Mouse (Mus musculus) kidney, postnatal 4 days (tissue): ENCODE measurements at regions not wholly inside any gene's neighbourhood (a gene's known extent, or its start where the extent isn't known, plus 50 kb on each side); places are given as distances from the start of the nearest gene placed in this dataset.

Experiments used
- DNase-seq, 2 experiments: peaks; one replicate each; pipeline ENCODE4 v3.0.0; 2021; ENCODE audit warnings: mixed read lengths in 2 of 2

DNA sequence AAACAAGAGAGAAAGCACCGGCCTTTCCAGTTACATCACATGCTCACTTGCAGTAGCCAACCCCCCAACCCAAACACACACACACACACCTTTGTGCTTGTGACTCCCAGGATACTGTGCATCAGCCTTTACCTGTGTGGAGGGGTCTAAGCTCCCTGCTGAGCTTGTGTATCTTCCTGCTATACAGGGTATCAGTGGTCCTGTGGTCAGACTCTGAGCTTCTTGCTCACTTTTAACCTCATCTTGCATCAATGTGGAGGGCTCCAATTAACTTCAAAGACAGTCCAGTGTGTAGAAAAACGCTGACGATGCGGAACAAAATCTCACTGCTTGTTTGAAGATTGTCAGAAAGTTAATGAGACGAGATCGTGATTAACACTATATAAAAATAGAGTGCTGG, 71.4 kb upstream of the Gypa start:
- DNase-seq = peak in 1 of 2 experiments; percentile 16

DNA sequence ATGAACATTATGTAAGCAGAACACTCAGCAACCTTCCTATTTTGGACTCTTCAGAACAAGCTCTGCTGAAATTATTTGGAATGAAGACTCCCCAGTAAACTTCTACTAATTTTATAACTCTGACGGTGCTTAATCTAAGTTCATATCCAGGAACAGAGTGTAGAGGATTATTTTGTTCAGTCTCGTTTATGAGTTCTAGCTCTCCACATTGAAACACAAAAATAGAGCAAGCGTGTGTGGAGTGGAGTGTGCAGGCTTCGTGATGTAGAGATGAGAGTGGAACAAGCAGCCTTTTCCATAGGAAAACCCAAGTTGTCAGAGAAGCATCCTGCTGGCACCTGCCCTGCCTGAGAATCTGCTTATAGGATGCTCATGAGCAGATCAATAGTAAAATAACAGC, 77.5 kb upstream of the Gypa start:
- no peak for DNase-seq

DNA sequence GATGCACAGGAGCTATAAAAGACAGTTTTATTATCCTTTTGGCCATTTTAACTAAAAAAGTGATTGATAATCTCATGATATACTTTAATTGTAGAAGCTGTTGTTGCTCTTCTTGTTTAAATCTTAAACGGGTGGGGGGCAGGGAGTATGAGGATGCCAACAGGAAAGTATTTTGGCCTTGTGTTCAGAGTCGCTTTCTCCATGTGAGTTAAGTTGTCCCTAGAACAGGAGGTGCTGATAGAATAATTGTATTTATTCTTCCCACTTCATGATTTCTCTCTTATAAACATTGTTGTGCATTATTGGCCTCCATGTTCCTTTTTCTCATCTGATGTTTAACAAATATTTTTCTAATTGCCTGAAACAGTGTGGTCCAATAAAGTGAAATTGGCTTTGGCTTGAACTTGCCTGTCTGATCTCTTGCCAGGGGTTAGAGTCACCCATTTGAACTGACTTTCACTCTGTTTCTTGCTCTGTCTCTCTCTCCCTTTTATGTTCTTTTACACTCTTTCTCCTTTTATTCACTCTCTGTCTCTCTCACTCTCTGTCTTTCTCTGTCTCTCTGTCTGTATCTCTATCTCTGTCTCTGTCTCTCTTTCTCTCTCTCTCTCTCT, 93.9 kb upstream of the Gypa start:
- no peak for DNase-seq

DNA sequence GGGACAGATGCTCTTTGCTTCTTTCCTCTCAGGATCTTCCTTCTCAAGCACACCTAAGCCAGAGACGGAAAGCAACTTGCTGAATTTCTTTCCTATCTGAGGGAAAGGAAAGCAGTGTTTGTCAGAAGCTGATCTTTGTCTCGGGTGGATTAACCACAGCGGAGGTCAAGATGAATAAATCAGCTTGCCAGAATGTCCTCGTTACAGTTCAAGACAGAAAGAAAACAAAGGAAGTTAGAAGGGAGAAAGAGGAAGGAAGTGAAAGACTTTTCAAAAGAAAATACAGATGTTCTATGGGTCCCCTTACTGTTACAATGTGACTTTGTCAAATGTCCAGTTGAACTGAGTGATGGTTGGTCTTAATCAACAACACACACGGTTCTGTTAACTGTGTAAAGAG, 98.6 kb upstream of the Gypa start:
- DNase-seq = no peak

DNA sequence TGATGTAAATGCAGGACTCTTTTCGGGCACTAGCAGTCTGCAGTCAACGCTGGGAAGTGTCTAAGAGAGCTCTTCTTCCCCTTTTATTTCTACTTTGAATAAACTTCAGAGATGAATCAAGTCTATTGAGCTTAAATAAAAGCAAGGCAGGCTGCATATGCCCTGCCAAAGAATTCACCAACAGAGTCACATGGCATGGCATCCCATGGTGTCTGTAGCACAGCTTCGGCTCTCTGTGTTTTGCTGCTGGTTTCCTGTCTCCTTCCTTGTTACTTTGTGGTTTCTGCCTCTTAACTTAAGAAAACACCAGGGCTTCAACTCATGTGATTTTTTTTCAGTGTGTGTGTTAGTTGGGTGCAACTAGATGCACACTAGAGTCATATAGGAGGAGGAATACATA, 100.5 kb upstream of the Gypa start:
- DNase-seq = no peak

DNA sequence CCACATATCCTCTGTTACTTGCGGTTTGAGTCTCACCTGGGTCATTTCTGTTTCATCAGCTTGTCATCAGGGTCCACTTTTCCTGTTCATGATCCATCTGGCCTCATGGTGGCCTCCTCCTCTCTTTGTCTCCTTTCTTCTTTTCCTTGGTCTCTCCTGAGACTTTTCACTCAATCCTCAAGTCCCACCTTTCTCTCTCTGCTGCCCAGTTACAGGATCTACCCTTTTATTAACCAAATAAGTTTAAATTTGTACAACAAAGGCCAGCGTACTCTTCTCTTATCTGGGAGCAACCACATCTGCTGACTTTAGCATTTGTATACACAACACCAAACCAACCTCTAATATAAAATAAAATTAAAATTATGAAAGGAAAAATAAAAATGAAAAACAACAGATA, 124.4 kb upstream of the Gypa start:
- no peak for DNase-seq

DNA sequence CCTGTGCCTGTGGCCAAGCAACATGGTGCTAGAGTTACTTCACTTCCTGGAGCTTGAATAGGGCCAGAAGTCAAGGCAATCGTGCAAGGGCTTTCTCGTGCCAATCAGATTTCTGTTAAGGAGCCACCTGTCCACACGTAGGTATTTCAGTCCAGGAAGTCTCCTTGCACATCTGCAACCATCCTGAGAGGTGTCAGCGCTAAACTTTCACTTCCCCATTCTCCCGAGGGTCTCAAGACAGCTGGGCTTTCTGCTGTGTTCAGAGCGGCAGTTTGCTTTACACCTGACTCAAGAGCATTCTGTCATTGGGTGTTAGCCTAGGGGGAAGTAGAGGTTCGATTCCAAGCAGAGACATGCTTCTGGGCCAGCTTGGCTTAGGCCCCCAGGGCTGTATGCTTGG, 129.5 kb upstream of the Gypa start:
- no peak for DNase-seq

DNA sequence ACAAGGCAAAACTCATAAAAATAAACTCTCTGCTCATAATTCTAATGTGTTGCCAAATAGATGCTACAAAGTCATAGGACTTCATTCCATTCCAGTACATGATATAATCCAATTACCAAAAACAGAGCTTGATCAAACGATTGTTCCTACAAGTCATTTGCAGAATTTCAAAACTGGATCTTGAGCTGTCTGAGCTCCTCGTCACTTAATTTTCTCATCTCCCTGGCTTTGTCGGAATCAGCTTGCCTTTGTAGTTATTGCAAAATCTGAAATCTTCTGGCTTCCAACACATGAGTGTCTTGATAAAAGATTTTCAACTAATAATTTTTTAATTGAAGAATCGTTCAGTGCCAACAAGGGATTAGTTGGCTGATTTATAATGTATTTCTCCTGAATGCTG, 150.3 kb upstream of the Gypa start:
- no peak for DNase-seq

DNA sequence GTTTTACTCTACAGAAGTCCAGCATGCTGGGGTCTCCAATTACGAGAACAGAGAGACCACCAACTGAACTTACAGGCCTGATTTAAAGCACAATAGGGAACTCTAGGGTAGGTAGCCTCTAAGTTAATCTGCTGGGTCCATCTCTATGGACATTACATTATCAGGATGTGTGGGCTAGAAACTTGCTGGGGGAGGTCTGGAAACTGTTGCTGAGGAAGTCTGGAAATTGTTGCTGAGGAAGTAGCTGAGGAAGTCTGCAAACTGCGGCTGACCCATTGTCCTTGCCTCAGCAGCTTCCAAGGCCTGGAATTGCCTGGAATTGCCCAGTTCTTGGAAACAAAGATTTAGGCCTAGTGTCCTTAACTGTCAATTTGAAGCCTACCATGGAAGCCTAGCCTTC, 155.7 kb upstream of the Gypa start:
- no peak for DNase-seq

DNA sequence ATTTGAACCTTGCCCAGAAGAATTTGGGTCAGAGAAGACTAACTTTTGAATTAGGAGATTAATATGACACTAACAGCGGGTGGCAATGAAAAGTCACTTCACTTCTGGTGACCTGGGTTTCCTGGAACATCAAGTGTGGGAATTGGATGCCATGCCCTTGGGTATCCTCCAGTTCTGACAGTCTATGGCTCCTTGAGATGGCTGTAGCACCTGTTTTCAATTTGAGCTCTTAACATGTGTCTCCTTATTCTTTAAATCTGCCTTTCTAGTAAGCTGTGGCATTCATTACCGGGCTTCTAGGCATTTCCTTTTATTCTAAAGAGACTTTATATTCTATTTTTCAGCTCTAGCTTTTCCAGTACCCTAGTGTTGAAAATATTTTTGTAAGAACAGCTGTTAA, 164.9 kb upstream of the Gypa start:
- no peak for DNase-seq

DNA sequence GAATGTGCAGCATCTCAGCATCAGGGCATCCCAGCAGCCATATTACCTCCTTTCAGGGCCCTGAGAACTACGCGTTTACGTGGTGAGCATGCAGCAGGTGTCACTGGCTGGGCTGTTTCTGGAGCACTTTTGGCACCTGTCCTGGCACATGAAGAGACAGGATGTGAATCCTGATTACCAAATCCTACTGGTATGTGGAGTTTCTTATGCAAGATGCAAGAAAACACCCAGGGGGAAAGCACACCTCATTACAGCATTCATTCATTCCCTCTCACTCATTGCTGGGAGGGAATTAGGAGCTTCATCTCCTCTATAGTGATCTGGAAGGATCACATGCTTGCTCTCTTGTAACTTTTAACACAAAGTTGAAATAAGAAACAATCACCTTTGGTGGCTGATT, 167.7 kb upstream of the Gypa start:
- no peak for DNase-seq

DNA sequence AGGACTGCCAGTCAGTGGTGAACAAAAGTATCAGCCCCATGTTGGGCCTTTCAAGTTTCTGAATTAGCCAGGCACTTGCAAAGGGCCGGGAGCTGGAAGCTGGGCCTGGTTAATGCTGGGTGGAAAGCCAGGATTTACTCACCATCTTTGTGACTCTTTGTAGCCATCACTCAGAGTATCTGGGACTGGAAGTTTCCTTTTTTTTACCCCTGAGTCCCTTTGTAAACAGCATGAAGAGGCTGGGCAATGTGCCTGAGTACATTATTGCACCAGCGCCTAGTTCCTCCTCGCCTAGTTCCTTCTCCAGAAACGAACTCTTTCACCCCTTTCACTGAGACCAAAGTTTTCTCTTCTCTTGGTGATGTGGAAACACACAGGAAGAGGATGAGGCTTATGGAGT, 168.4 kb upstream of the Gypa start:
- no peak for DNase-seq

DNA sequence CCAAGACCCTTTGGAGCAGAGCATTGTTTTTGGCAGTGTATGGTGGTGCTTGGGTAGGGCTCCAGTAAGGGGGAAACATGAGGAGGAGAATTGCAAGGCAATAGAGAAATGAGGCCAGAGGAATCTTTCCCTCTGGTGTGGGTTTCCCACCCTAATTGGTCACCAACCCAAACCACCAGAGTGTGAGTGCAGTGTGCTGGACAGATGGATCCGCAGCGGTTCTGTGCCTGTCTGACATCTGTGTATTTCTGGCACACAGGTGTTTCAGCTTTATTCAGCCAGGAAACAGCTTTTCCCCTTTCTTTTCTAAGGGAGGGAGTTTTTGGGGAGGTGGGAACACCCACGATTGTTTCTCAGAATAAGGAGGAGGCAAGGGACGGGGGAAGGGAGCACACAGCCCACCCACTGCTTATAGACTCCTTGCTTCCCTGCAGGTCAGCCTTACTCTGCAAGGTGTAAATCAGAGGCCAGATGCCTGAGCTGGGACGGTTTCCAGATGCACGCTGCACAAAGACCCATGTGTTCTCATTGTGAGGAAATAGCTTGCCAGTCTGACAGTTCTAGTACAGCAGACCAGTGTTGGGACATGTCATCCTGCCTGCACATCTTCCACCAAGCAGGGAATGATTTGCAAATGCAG, 175.2 kb upstream of the Gypa start:
- no peak for DNase-seq

DNA sequence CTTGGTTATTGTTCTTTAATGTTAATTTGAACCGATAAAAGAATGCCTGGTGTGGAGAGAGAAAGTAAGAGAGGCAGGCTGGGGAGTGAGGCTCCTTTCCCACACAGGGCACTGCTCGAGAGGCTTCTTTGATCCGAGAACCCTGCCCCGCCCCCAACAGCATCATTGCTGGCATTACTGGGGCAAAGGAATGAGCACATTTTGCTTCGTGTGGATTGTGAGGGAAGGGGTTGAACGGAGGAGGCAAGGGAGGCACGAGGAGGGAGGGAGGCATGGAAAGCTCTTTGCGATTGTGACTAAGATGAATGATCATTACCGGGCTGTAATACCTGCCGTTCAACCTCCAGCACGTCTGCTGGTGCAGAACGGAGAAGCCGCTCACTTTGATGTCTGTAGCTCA, 178.2 kb upstream of the Gypa start:
- DNase-seq = peak; percentile 71 to 77

DNA sequence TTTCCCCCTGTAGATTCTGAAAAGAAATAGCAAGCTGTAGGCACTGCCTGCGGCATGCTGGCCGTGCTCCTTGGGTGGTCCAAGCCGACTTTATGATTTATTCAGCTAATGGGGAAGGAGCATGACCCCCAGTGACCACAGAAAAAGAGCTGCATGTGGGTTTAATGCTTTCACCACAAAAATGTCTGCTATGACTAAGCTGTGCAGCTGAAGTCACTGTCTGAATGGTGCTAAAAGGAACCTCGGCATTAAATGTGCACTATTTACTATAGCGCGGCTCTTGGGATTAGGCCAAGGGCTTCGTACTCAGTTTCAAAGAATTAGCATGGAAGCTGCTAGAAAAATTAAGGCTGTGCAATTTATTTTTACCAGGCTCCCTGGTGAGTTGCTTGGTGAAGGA, 178.8 kb upstream of the Gypa start:
- DNase-seq = peak; percentile 75 to 82

DNA sequence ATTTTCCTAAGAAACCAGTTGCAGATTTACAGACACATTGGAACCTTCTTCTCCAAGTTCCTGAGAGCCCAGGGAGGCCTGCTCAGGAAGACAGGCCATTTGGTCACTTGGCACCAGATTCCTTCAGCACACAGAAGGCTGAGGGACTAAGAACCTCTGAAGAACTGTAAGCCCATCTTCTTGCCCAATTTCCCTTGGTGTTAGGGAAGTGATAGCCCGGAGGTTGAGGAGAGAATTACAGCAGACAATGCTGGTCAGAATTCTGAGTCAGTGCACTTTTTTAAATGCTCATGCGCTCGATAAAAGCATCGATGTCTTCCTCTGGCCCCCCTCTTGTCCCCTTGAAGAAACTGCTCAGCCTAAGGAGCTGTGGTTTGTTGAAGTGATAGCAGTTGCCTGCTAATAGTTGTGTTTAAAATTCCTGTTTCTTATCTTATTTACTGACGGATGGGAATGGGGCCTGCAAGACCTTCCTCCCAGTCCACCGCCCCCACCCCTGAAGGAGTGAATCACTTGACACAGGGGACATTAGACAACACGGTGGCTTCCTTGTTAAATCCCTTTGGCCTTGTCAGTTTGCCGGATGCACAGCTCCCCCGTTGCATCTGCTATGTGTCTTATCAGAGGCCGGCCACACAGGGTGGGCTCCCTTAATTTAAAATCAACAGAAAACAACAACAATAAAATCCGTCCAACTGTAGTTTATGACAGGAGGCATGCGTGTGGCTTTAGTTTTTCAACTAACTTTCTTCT, 179.5 kb upstream of the Gypa start:
- peak; percentile 43 to 68 for DNase-seq

DNA sequence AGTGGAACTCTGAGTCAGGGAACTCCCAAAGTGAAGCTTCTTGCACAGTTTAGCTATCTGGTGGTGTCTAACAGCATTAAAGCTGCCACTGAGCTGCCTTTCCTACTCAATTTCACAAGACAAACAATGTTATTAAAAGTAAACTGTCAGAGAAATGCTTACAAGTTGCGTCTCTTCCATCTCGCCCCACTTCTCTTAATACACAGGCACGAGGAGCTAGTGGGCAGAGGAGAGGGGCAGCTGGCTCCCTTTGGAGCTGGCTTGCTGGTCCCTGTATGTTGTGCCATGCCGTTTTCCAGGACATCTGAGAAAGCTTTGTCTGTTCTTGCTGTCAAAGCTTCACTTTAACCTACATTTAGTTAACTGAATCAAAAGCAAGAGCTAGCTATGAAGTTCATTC, 185.8 kb upstream of the Gypa start:
- DNase-seq = no peak

DNA sequence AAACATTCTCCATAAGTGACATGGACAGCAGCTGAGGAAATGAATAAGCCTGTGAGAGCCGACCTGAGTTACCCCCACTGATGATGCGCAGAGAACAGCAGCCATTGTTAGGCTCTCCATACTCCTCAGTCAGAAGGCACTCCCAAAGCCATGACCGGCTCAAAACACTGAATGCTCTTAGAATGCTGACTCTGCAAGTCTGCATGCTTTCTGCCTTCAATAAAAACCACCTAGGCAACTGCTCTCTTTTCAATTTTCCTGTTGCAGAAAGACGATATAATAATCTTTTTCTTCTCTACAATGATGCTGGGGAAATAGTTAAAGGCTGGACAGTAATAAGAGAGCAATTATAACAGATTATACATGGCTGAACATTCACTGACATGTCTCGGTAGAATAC, 195.0 kb upstream of the Gypa start:
- DNase-seq = no peak

DNA sequence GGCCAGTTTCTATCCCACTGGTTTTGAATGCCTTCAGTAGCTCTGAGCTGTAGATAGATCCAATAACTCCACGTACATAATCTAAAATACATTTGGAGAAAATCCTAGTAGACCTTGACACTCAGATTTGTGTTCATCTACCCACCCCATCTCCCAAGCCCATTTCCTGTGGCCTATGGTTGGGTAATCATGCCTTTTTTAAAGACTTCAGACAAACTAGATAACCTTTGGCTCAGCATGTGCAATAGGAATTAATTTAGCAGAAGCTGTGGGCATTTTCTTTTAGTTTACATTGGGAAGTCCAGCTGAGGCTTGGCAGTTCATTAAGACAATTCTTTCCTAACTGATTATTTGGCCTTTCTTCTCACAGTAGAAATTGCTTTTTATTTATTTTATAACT, 203.3 kb upstream of the Gypa start:
- DNase-seq = no peak

DNA sequence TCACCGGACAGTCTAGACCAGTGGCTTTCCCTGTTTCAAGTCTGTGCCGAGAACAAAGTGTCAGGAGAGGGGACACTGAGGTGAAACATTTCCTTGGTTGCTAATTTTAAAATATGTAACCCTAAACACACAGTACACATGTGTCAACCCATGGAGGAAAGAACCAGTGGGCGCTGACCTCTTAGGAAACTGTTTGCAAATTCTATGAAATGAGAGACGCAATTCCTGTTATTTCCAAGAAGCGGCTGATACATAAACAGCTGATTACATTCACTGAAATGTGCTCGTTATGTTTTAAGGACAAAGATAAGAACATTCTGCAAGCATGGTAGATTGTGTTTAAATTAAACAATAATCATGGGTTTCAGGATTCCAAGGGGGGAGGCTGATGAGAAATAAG, 204.3 kb upstream of the Gypa start:
- DNase-seq = no peak

DNA sequence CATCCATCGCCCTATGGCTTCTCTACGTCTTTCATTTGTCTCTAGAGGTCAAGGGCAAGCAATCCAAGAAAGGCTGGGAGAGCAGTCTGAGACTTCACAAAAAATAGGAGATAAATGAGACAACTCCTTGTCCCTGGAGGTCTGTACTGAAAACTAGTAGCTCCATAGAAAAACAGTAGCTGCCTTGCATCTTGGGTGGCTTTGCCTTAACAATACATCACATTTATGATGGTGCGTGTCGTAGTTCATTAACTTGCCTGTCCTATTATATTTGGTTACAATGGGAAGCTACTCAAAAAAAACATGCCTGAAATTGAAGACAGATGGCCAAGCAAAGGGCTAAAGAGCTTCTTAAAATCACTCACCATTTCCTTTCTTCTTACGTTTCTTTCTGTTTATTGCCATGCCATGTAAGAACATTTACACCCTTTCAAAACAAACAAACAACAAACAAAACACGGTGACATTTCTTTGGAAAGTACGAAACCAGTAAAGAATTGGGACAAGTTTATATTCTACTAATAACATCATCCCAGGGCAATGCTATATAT, 211.2 kb upstream of the Hhip start:
- DNase-seq = no peak

DNA sequence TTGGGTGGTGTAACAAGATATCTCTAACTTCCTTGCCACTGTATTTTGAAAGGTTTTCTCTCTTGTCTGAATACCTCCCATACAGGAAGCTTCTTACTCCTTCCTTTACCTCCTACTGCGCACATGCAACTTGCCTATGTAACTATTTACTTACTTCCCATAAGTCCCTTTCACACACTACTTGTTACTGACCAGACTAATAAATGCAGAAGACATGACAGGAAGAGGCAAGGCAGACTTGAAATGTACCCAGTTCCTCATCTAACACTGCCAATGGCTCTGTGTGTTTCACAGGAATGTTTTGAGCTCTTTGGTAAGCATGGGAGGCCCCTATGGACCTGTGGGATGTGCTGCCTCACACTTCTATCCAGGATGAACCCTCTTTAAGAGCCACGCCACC, 207.1 kb upstream of the Hhip start:
- no peak for DNase-seq

DNA sequence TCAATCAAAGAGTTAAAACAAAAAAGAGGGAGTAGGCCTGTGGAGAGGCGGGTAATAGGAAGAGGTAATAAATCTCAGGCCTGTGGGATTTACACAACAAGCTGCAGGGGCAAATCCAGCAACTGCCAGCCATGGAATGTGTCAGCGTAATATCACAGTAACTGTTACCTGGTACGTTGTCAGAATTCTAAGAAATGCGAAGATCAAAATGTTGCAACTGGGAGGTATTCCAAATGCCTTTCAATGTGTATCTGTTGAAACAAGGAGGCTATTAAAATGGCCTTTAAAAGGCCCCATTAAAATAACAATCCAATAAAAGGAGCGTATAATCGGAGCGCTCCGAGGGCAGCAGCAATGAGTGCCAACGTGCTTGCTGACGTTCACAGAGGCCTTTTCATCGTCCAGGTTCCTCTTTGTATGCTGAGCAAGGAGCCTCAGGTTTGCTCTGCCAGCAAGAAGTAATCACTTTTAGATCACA, 205.7 kb upstream of the Hhip start:
- no peak for DNase-seq

DNA sequence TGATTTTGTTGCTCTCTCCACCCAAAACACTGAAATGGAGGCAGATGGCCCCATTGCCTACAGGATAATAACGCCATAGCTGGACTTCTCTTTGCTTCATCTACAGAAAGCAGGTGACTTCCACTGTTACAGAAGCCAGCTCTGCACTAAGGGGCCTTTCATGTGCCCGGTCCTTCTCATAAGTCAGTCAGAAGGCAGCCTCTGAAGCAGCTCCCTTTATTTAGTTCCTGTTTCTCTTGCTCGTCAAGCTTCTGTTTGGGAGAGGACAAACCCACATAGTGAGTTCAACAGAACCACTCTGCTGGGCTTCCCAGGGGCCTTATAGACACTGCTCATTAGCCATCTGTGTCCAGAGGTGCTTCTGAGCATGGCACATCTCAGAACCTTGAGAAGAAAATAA, 205.1 kb upstream of the Hhip start:
- no peak for DNase-seq
